Mouse (Mus musculus): ENCODE data around the gene Ddo. TPM values are rescaled to one million over a fixed set of nuclear protein-coding genes. Genes with fewer than 3 reads are reported as not detected.

The Ddo gene
- polyA plus RNA-seq, 1 experiment from 2014 or later: 1.9 TPM

DNA sequence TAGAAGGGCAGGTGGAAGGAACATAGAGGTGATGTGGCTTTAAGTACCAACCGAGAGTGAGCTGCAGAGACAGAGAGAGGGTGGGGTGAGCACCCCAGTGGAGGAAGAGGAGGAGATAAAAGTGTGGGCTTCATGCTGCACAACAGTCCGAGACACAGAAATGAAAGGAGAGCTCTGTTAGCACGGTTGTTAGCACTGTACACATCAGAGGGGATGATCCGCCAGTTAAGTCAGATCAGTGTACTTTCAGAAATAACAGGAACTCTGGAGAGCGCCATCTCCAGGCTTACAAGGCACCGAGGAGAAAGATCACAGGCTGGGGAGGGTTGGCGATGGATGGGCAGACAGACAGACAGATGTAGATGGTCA, 43.5 kb downstream of the Ddo start:
- H3K4me3 ChIP-seq: no peak overlapping the region
- peaks cover 19% of the 10 kb centered on the region; the same call in 1 of the 2 replicates for H3K4me1 ChIP-seq
- DNase-seq (ENCODE audit: low spot score): no peak
- no peaks in the 10 kb centered on the region for H3K9me3 ChIP-seq
- H3K36me3 ChIP-seq: no peaks in the 10 kb centered on the region
- WGBS: 54% methylated on average over 7 of the region's 7 CpGs
- H3K27me3 ChIP-seq (ENCODE audit: insufficient read depth, poor library complexity, severe bottlenecking): no peaks in the 10 kb centered on the region
- H3K27ac ChIP-seq: no peak overlapping the region

DNA sequence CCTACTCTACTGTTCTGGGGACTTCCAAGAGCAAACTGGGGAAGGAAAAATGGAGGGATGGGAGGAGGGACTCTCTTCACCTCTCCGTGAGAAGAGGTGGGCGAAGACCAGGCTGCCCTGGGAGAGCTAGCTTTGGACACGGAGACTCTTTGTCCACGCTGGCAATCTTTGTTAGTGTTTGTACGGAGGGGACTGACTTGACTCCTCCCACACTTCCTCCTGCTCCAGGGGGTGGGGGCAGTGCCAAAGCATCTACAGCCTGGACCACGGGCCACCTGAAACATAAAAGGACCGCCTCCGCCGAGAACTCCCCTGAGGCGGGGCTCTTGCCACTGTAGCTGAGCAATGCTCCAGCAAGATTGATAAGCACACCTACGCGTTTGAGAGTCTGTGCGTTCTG, 44.3 kb downstream of the Ddo start:
- H3K4me1 ChIP-seq: peaks cover 19% of the 10 kb centered on the region; the same call in 1 of the 2 replicates
- peak overlapping the region; percentile 52 for H3K4me3 ChIP-seq
- H3K9me3 ChIP-seq: no peaks in the 10 kb centered on the region
- no peaks in the 10 kb centered on the region for H3K36me3 ChIP-seq
- WGBS: 7% methylated on average over 13 of the region's 13 CpGs
- peak overlapping the region; percentile 72 for H3K27ac ChIP-seq
- no peaks in the 10 kb centered on the region for H3K27me3 ChIP-seq (ENCODE audit: insufficient read depth, poor library complexity, severe bottlenecking)
- DNase-seq (ENCODE audit: low spot score): no peak

DNA sequence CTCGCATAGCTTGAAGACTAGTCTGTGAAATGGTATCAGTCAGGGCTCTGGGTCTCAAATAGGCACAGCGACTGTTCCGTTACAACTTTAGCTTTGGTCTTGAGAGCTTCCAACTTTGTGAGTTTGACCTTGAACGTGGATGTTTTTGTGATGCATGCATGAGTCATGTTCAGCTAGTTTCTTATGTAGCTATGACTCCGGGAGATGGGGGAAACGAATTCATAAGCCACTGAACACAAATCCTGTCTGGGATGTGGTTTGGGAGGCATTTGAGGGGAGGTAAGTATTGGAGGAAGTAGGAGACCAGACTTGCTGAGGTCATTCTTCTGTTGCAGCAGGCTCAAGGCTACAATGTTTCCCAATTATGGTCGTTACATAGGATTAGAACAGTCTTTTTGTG, 46.1 kb downstream of the Ddo start:
- no peaks in the 10 kb centered on the region for H3K9me3 ChIP-seq
- H3K27me3 ChIP-seq (ENCODE audit: insufficient read depth, poor library complexity, severe bottlenecking): no peaks in the 10 kb centered on the region
- no peak for DNase-seq (ENCODE audit: low spot score)
- H3K4me3 ChIP-seq: no peak overlapping the region
- WGBS: 75% methylated on average over 7 of the region's 7 CpGs
- no peak overlapping the region for H3K27ac ChIP-seq
- H3K36me3 ChIP-seq: no peaks in the 10 kb centered on the region
- peaks cover 19% of the 10 kb centered on the region; the same call in 1 of the 2 replicates for H3K4me1 ChIP-seq

DNA sequence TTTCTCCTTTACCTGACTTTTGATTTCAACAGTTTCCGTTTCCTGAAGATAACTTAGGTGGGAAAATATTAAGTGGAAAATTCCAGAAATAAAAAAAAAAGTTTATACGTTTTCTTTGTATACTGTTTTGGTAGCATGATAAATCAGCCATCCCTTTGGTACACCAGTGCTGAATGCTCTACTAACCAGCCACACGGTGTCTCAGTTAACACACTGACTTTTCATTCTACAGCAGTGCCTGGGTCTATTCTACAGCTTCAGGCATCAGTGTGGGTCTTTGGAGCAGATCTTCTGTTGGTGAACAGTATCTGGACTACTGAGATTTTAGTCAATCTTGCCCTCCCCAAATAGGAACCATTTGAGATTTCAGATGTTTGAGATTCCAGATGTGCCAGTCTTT, 48.7 kb downstream of the Ddo start:
- Histone ChIP-seq H3K9me3 (no peaks in the 10 kb centered on the region), H3K27ac (no peak overlapping the region), H3K27me3 (ENCODE audit: insufficient read depth, poor library complexity, severe bottlenecking) (no peaks in the 10 kb centered on the region), H3K4me1 (peaks cover 25% of the 10 kb centered on the region), H3K36me3 (no peaks in the 10 kb centered on the region), H3K4me3 (no peak overlapping the region)
- 75% methylated on average over 3 of the region's 3 CpGs for WGBS
- no peak for DNase-seq (ENCODE audit: low spot score)

DNA sequence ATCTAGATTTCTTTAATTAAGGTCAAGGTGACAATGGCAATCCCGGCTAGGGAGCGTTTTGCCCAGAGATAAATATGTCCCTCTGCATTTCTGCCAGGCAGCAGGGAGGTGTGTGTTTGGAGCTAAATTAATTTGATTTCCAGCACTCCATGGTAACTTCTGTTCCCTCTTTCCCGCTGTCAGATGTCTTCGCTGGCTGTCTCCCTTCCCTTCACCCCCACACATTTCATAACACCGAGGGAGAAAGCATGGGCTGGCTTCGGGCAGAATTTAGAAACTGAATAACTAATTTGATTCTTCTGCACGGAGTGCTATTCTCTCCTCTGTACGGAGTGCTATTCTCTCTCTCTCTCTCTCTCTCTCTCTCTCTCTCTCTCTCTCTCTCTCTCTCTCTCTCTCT, 52.7 kb downstream of the Ddo start:
- no peaks in the 10 kb centered on the region for H3K36me3 ChIP-seq
- DNase-seq (ENCODE audit: low spot score): no peak
- peaks cover 17% of the 10 kb centered on the region for H3K4me1 ChIP-seq
- no peaks in the 10 kb centered on the region for H3K27me3 ChIP-seq (ENCODE audit: insufficient read depth, poor library complexity, severe bottlenecking)
- peak overlapping the region; percentile 76 for H3K4me3 ChIP-seq
- peak overlapping the region; percentile 94; the same call in 1 of the 2 replicates for H3K27ac ChIP-seq
- WGBS: 31% methylated on average over 8 of the region's 8 CpGs
- no peaks in the 10 kb centered on the region for H3K9me3 ChIP-seq

DNA sequence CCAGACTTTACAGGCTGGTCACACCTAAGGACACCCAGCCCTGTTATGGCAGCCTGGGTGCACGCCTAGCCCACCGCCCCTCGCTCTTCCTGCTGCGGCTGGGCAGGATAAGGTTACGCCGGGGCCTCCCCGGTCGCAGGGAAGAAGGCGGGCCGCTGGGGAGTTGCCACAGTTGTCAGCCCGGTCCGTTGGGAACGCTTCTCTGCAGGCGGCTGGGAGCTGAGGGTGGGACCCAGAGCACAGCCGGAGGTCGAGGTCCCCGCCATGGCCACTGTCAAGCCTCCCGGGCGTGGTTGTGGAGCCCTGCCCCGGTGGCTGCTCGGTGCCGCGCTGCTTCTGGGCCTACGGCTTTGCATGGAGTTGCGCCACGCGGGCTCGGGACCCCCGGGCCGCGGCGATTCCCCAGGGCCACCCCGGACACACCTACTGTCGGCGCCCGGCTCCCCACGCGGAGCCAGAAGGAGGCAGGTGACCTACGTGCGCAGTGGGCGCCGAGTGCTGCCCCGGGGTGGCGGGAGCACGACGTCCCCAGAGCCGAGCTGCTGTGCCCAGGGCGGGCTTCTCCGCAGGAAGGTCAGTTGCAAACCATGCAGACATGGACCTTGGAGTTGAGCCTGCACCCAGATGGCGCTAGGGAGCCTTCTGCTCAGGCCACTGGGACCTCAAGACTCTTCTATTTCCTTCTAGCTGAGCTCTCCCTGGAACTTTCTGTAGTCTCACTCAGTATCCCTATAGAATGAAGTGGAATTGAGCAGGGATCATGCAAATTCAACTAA, 53.5 kb downstream of the Ddo start, which contains the start of gene Mettl24:
TSS of gene Mettl24 (plus strand) at position 191 of the 776 bp plus-strand sequence.
- peak; percentile 89 for DNase-seq (ENCODE audit: low spot score)
- Histone ChIP-seq H3K27me3 (ENCODE audit: insufficient read depth, poor library complexity, severe bottlenecking) (no peaks in the 10 kb centered on the region), H3K4me1 (peaks cover 17% of the 10 kb centered on the region), H3K36me3 (no peaks in the 10 kb centered on the region), H3K4me3 (peak within 1 kb of the TSS; percentile 76), H3K9me3 (no peaks in the 10 kb centered on the region), H3K27ac (peak within 1 kb of the TSS; percentile 94)
- under 1% methylated on average over 50 of the region's 50 CpGs for WGBS

DNA sequence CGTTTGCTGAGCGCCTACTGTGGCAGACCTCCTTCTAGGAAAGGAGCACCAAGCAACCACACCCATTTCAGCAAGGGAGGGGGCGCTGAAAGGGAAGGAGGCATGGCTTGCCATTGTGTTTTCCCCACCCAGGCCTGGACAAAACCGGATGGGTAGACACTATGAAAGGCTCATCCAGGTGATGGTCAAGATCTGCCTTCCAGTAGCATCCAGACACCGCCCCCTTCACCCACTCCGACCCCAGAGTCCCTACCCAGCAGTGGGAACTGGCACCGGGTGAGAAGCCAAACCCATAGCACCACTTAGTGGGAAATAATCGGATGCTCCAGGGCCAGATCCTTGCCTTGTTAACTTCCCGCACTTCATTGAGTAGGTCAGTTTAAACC, 54.0 kb downstream of the Ddo start:
- H3K27ac ChIP-seq: peak overlapping the region; percentile 94; the same call in 1 of the 2 replicates
- DNase-seq (ENCODE audit: low spot score): no peak

DNA sequence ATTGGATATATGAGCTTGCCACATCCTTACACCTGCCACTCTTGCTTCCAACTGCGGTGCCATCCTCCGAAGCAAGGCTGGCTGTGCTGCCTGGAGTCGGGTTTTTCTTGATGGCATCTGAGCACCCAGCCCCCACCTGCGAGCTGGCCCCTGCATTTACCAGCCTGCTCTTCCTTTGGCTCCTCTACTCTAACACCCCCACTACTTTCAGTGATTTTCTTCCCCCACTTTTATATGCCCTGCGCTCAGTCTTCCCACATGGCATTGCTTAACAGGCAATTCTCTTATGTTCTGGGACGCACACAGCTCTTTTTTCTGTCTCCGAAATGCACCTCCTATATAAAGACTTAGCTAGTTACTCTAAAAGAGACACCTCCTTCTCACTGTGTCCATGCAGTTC, 54.5 kb downstream of the Ddo start:
- no peaks in the 10 kb centered on the region for H3K27me3 ChIP-seq (ENCODE audit: insufficient read depth, poor library complexity, severe bottlenecking)
- WGBS: 92% methylated on average over 7 of the region's 7 CpGs
- 0 out of 2 replicates have a peak overlapping the region, but pooled peaks have one; percentile 94 for H3K27ac ChIP-seq
- DNase-seq (ENCODE audit: low spot score): no peak
- H3K9me3 ChIP-seq: no peaks in the 10 kb centered on the region
- H3K4me3 ChIP-seq: no peak overlapping the region
- H3K36me3 ChIP-seq: no peaks in the 10 kb centered on the region
- H3K4me1 ChIP-seq: peaks cover 17% of the 10 kb centered on the region

More for the DNA sequence above, 54.0 kb downstream of the Ddo start:
- WGBS: 55% methylated on average over 9 of the region's 9 CpGs
- no peaks in the 10 kb centered on the region for H3K9me3 ChIP-seq
- H3K4me3 ChIP-seq: peak overlapping the region; percentile 76
- peaks cover 17% of the 10 kb centered on the region for H3K4me1 ChIP-seq
- no peaks in the 10 kb centered on the region for H3K36me3 ChIP-seq
- H3K27me3 ChIP-seq (ENCODE audit: insufficient read depth, poor library complexity, severe bottlenecking): no peaks in the 10 kb centered on the region

DNA sequence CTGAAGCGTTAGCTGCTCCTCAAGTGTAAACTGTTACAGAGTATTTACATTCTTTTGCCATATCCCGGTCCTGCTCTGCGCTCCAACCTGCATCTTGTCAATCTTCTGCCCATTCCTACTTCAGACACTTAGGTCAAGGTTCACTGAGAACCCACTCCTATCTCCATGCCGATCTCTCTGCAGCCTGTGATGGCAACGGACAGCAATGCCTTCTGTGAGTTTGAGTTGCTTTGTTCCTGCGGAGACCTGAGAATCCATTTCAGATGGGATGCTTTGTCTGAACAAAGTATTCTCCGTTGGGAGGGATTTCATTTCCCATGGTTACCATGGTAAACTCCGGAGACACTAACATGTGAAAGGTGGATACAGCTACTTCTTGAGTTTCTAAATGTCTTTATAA, 55.8 kb downstream of the Ddo start:
- Histone ChIP-seq H3K27me3 (ENCODE audit: insufficient read depth, poor library complexity, severe bottlenecking) (no peaks in the 10 kb centered on the region), H3K4me3 (no peak overlapping the region), H3K27ac (no peak overlapping the region), H3K36me3 (no peaks in the 10 kb centered on the region), H3K9me3 (no peaks in the 10 kb centered on the region), H3K4me1 (peaks cover 17% of the 10 kb centered on the region)
- WGBS: 64% methylated on average over 8 of the region's 8 CpGs
- no peak for DNase-seq (ENCODE audit: low spot score)

DNA sequence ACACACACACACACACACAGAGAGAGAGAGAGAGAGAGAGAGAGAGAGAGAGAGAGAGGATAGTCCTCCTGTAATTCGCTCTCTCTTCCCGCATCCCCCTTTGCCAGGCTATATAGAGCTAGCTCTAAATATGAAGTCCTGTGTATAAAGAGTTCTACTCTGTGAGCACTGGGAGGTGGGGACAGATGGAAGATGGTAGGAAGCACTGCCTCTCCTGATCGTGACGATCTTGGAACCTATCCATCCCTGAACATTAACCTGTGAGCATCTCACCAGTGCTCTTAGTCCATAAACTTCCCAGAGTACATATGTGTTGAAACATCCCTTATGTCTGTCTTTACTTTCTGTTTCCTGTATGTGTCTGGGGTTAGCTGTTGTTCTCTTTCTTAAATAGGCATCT, 57.2 kb downstream of the Ddo start:
- no peak for DNase-seq (ENCODE audit: low spot score)
- H3K27me3 ChIP-seq (ENCODE audit: insufficient read depth, poor library complexity, severe bottlenecking): no peaks in the 10 kb centered on the region
- no peaks in the 10 kb centered on the region for H3K9me3 ChIP-seq
- peaks cover 17% of the 10 kb centered on the region for H3K4me1 ChIP-seq
- WGBS: 84% methylated on average over 4 of the region's 4 CpGs
- H3K4me3 ChIP-seq: no peak overlapping the region
- no peaks in the 10 kb centered on the region for H3K36me3 ChIP-seq
- H3K27ac ChIP-seq: no peak overlapping the region

DNA sequence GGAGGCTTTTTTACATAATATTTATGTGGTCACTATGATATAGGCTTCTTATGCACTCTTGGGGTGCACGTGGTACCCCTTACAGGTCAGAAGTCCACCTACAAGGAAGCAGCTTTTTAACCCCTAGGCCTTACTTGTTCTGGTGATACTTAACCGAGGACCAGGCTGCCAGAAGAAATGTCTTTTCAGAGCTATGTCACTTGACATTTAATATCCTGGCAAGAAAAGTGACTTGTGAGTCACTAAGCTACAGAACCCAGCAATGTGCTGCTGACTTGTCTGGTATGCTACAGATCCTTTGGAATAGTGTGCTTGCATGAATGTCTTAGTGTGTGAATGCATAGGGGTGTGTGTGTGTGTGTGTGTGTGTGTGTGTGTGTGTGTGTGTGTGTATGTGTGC, 57.6 kb downstream of the Ddo start:
- DNase-seq (ENCODE audit: low spot score): no peak
- H3K4me3 ChIP-seq: no peak overlapping the region
- no peaks in the 10 kb centered on the region for H3K9me3 ChIP-seq
- no peaks in the 10 kb centered on the region for H3K27me3 ChIP-seq (ENCODE audit: insufficient read depth, poor library complexity, severe bottlenecking)
- 76% methylated on average over 2 of the region's 2 CpGs for WGBS
- H3K36me3 ChIP-seq: no peaks in the 10 kb centered on the region
- H3K27ac ChIP-seq: no peak overlapping the region
- H3K4me1 ChIP-seq: peaks cover 15% of the 10 kb centered on the region

DNA sequence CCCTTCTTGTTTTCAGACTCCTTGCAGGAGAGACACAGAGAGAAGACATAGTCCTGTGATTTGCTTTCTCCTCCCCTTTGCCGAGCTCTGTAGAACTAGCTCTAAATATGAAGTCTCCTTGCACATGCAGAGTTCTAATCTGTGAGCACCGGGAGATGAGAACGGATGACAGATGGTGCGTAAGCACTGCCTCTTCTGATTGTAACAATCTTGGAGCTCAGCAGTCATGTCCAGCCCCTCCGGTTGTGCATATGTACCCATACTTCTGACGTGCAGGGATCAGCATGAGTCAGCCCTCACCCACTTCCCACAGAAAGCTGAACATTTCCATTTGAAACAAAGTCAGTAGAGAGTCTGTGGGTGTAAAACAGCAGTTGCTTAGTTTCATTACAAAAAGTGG, 58.5 kb downstream of the Ddo start:
- H3K4me3 ChIP-seq: no peak overlapping the region
- 77% methylated on average over 6 of the region's 6 CpGs for WGBS
- H3K27ac ChIP-seq: no peak overlapping the region
- H3K9me3 ChIP-seq: no peaks in the 10 kb centered on the region
- peaks cover 6% of the 10 kb centered on the region for H3K4me1 ChIP-seq
- no peaks in the 10 kb centered on the region for H3K27me3 ChIP-seq (ENCODE audit: insufficient read depth, poor library complexity, severe bottlenecking)
- DNase-seq (ENCODE audit: low spot score): no peak
- no peaks in the 10 kb centered on the region for H3K36me3 ChIP-seq

DNA sequence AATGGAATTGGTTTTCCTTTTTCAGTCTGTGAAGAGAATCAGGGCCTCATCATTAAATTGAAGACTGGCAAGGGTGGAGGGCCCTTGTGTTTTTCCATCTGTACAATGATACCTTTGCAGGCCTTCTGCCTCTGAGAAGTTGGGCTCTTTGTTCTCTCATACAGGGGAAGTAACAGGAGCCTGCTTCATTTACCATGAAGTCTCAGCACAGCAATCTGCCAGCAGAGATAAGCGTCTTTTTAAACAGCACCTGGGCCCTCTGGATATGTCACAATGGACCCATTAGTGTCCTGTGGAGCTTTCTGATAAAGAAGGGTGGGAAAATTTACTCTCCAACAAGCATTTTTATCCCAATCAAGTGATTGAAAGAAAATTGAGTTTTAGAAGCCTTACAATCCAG, 59.1 kb downstream of the Ddo start:
- Histone ChIP-seq H3K4me3 (no peak overlapping the region), H3K36me3 (no peaks in the 10 kb centered on the region), H3K4me1 (peaks cover under 1% of the 10 kb centered on the region; the same call in 1 of the 2 replicates), H3K27ac (no peak overlapping the region), H3K27me3 (ENCODE audit: insufficient read depth, poor library complexity, severe bottlenecking) (no peaks in the 10 kb centered on the region), H3K9me3 (no peaks in the 10 kb centered on the region)
- no peak for DNase-seq (ENCODE audit: low spot score)
- WGBS: 48% methylated on average over 1 of the region's 1 CpGs

DNA sequence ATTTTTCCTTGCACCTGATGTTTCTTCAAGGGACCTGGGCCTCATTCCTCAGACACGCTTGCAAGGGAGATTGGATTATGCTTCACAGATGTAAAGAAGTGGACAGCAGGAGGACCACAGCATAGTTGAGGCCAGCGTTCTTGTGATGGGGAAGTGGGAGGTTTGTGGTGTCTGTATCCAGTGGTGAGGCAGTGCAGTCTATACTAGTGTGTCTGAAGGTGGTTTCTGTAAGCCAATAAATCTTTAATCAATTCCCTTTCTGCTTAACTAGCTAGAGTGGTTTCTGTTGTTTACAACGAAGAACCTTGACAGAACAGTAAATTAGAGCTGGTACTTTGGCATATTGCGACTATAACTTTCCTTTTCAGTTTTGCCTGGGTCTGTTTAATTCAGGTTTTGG, 68.8 kb downstream of the Ddo start:
- 82% methylated on average over 4 of the region's 4 CpGs for WGBS
- no peak for DNase-seq (ENCODE audit: low spot score)
- H3K9me3 ChIP-seq: no peaks in the 10 kb centered on the region

More for the DNA sequence above, 68.8 kb downstream of the Ddo start:
- Histone ChIP-seq H3K36me3 (no peaks in the 10 kb centered on the region), H3K27ac (no peak overlapping the region), H3K27me3 (ENCODE audit: insufficient read depth, poor library complexity, severe bottlenecking) (no peaks in the 10 kb centered on the region), H3K4me3 (no peak overlapping the region), H3K4me1 (peaks cover 5% of the 10 kb centered on the region; the same call in 1 of the 2 replicates)
